Mouse (Mus musculus) MEL (cell line): ENCODE measurements around the gene Hoxc10.

Experiments used
- BHLHE40 ChIP-seq: IDR thresholded peaks from 2 replicates; pipeline ENCODE4 v1.6.1; 2012; ENCODE audit warnings: low read depth, mild to moderate bottlenecking, inconsistent platforms, low read length, improper control_type of control experiment, borderline replicate concordance
- CTCF ChIP-seq, 3 experiments: IDR thresholded peaks in 2 of 3; conservative IDR thresholded peaks in 1 of 3; 2 replicates each; pipeline ENCODE4 v1.5.1; 2011 to 2012; ENCODE audit warnings: low read length in 3 of 3, low read depth in 2 of 3, mild to moderate bottlenecking in 2 of 3, improper control_type of control experiment in 1 of 3, inconsistent platforms in 1 of 3, mixed read lengths in 1 of 3, moderate library complexity in 1 of 3; ENCODE audit not compliant: control insufficient read depth in 1 of 3, insufficient read depth in 1 of 3, poor library complexity in 1 of 3, severe bottlenecking in 1 of 3
- E2F4 ChIP-seq: IDR thresholded peaks from 2 replicates; pipeline ENCODE4 v1.6.1; 2011; ENCODE audit warnings: low read depth, low read length, improper control_type of control experiment, borderline replicate concordance
- EP300 ChIP-seq, 2 experiments: IDR thresholded peaks; 2 replicates each; pipeline ENCODE4 v1.6.1; 2011; ENCODE audit warnings: improper control_type of control experiment in 2 of 2, low read length in 2 of 2, low read depth in 1 of 2, mild to moderate bottlenecking in 1 of 2
- MAX ChIP-seq: IDR thresholded peaks from 2 replicates; pipeline ENCODE4 v1.6.1; 2011; ENCODE audit warnings: low read length, improper control_type of control experiment
- POLR2AphosphoS2 ChIP-seq: IDR thresholded peaks from 2 replicates; pipeline ENCODE4 v1.6.1; 2011; ENCODE audit warnings: low read length, improper control_type of control experiment
- SIN3A ChIP-seq: IDR thresholded peaks from 2 replicates; pipeline ENCODE4 v1.6.1; 2012; ENCODE audit warnings: low read length, improper control_type of control experiment, inconsistent platforms
- TBP ChIP-seq: IDR thresholded peaks from 2 replicates; pipeline ENCODE4 v1.8.0; 2011; ENCODE audit warnings: low read depth, low read length, improper control_type of control experiment
- UBTF ChIP-seq: IDR thresholded peaks from 2 replicates; pipeline ENCODE4 v1.6.1; 2012; ENCODE audit warnings: low read depth, mild to moderate bottlenecking, inconsistent platforms, low read length, improper control_type of control experiment, moderate library complexity, borderline replicate concordance; ENCODE audit not compliant: insufficient read depth
- ZC3H11A ChIP-seq: IDR thresholded peaks from 2 replicates; pipeline ENCODE4 v1.6.1; 2012; ENCODE audit warnings: low read depth, mild to moderate bottlenecking, inconsistent platforms, low read length, improper control_type of control experiment

- no peak for TF ChIP-seq TBP
- no peak for TF ChIP-seq E2F4
- TF ChIP-seq ZC3H11A = no peak
- no peak for TF ChIP-seq UBTF
- no peak for TF ChIP-seq BHLHE40
- no peak for TF ChIP-seq POLR2AphosphoS2
- no peak for TF ChIP-seq SIN3A
- TF ChIP-seq MAX = no peak
- TF ChIP-seq EP300 (IDR thresholded peaks at IDR 0.05; ENCODE audit: low read depth in 1 of 2, low read length in 2 of 2) = no peak
- no peak for TF ChIP-seq CTCF (IDR thresholded peaks at IDR 0.05 in 2 of 3, conservative IDR thresholded peaks at IDR 0.05 in 1 of 3; ENCODE audit: control insufficient read depth in 1 of 3, insufficient read depth in 1 of 3, low read depth in 2 of 3, low read length in 3 of 3, poor library complexity in 1 of 3, severe bottlenecking in 1 of 3)
Observed at GRCm38 (mm10) chr15:102997431-102997830, 30.8 kb downstream of the Hoxc10 start.
